Mouse (Mus musculus) cerebellum, adult 2 months (tissue): ENCODE data around the gene Birc5.

Source experiments
- CTCF ChIP-seq: fragments of 200-500 bp; IDR thresholded peaks from 2 replicates; pipeline ENCODE4 v1.5.1; 2011; ENCODE audit warnings: low read depth, mild to moderate bottlenecking, control low read depth, low read length, moderate library complexity, borderline replicate concordance; ENCODE audit not compliant: insufficient read depth
- POLR2A ChIP-seq: fragments of 200-500 bp; IDR thresholded peaks from 2 replicates; pipeline ENCODE4 v1.6.1; 2011; ENCODE audit warnings: low read length, control low read depth, borderline replicate concordance; ENCODE audit not compliant: insufficient read depth

DNA sequence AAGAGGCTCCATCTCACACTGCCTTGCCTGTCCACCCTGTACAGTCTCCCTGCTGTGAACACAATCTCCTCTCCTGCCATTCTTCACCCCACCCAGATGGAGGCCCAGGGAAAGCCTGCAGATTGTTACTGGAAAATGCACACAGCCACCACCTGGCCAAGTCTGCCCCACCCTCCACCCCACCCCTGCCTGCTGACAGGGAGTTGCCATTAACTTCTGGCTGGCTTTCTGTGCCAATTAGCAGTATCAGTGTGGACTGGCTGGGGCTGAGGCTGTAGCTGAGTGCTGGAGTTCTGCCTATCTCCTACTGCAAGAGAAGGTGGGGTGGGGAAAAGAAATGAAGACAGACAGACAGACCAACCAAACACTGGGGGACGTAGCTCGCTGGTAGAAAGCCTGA is 10.5 kb upstream of the Birc5 start:
- TF ChIP-seq POLR2A, result no peak
- no peak for TF ChIP-seq CTCF
